Mouse (Mus musculus) neutrophil, adult 65 days (primary cell): ENCODE measurements around the gene Ckap4. TPM values are rescaled to one million over a fixed set of nuclear protein-coding genes. Genes with fewer than 3 reads are reported as not detected.

Source experiments
- total RNA-seq: library from RNA; stranded (reverse); gene quantifications from 2 replicates; pipeline ENCODE4 v1.2.4, GENCODE M21; 2023

Ckap4 gene
- total RNA-seq, result 261 and 314 TPM in 2 replicates

DNA sequence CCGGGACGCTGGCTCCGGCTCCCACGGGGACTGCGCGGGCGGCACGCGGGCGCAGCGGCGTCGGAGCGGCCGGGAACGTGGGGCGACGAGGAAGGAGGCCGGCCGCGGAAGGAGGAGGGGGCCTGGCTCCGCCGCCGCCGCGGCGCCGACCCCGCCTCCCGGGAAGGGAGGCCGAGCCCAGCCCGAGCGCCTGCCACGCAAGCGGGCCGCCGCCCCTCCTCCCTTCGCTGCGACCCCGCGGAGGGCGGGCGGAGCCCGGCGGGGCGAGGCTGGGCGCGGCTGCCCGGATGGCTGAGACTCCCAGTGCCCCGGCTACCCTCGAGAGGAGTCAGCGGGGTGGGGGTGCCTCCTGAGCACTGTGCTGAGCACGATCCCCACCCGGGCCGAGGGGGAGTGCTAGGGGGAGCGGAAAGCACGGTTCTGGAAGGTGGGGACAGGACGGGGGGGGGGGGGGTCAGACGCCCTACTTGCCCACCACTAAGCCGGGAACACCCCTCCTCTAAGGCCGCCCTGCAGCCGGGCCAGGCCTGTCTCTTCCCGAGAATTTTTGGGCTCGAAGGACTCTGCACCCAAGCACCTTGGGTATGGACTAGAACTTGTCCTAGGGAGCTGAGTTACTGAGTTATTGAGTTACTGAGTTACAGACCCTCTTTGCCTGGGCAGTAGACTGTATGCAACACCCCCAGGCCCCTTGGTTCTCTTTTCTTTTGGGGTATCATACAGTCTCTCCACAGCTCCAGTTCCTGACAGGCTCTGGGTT is at the start of gene Ckap4:
Ckap4 (minus strand) TSS at position 151 of the 760 bp plus-strand sequence.

DNA sequence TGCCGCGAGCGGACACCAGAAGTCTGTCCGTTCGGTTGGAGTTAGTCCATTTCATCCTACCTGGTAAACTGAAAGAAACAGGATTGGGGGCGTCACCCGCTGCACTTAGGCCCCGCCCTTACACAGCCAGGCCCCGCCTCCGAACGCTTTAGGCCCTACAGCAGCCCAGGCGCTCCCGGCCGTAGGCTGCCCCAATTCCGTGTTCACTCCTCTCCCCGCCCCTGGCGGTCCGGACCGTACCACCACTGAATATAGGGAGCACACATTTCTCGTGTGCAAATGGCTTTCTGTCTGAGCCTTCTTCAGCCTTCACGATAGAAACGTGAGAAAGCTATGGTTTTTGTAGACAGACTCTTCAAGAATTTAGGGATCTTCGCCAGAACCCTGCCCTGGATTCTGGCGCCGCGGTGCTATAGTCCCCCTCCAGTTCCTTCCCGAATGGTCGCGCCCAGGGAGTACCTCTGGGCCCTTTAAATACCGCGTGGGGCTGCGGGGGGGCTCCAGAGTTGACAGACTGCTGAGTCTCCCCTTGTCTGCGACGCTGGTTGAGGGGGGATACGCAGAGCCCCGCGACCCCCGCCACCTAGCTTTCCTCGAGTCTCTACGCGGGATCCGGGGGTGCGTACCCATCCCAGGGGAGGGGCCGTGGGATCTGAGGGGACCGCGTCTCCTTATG is 42.7 kb upstream of the Ckap4 start, which contains the start of gene Tcp11l2:
Tcp11l2 (plus strand) TSS at position 232 of the 676 bp plus-strand sequence.

Other genes starting within 250 kb of the Ckap4 start
- gene Nuak1, start 93.5 kb downstream of the Ckap4 start, total RNA-seq, result 1.2 and 2.4 TPM in 2 replicates
- gene Tcp11l2, start 42.6 kb upstream of the Ckap4 start, total RNA-seq, result 112 and 113 TPM in 2 replicates
- gene Polr3b, start 88.2 kb upstream of the Ckap4 start, total RNA-seq, result 19.1 and 28.5 TPM in 2 replicates
- 0.19 TPM in 1 of 2 replicates, not detected in the other for gene Rfx4, start 222.0 kb upstream of the Ckap4 start, total RNA-seq